Mouse (Mus musculus) liver, embryonic 15.5 days (tissue): ENCODE data around the gene Mbnl3. TPM values are rescaled to one million over a fixed set of nuclear protein-coding genes. Genes with fewer than 3 reads are reported as not detected.

Source experiments
- ATAC-seq: fragments of 200-750 bp; cut with Nextera tagmentation; 2 replicates; pipeline ENCODE4 v1.8.0; 2017; ENCODE audit warnings: moderate number of reproducible peaks, mild to moderate bottlenecking, moderate library complexity; ENCODE audit not compliant: insufficient read depth
- H3K27ac ChIP-seq: fragments of 300-500 bp; sonication (generic); replicated peaks from 2 replicates; pipeline ENCODE4 v1.5.1; 2015; ENCODE audit warnings: mild to moderate bottlenecking, inconsistent platforms
- H3K27me3 ChIP-seq: fragments of 300-500 bp; sonication (generic); 2 replicates; pipeline ENCODE4 v1.6.1; 2015; ENCODE audit warnings: mild to moderate bottlenecking, inconsistent platforms
- H3K36me3 ChIP-seq: fragments of 300-500 bp; sonication (generic); replicated peaks from 2 replicates; pipeline ENCODE4 v1.6.1; 2015; ENCODE audit warnings: moderate library complexity, mild to moderate bottlenecking, inconsistent platforms
- H3K4me1 ChIP-seq: fragments of 300-500 bp; sonication (generic); replicated peaks from 2 replicates; pipeline ENCODE4 v1.6.1; 2015; ENCODE audit warnings: inconsistent platforms
- H3K4me2 ChIP-seq: fragments of 300-500 bp; sonication (generic); 2 replicates; pipeline ENCODE4 v1.6.1; 2015; ENCODE audit warnings: moderate library complexity, mild to moderate bottlenecking, inconsistent platforms
- H3K4me3 ChIP-seq: fragments of 300-500 bp; sonication (generic); replicated peaks from 2 replicates; pipeline ENCODE4 v1.5.1; 2015; ENCODE audit warnings: mild to moderate bottlenecking, inconsistent platforms
- H3K9ac ChIP-seq: fragments of 300-500 bp; sonication (generic); 2 replicates; pipeline ENCODE4 v1.6.1; 2015; ENCODE audit warnings: moderate library complexity, mild to moderate bottlenecking, inconsistent platforms
- H3K9me3 ChIP-seq: fragments of 300-500 bp; sonication (generic); replicated peaks from 2 replicates; pipeline ENCODE4 v1.6.1; 2016; ENCODE audit warnings: inconsistent platforms
- WGBS: fragments of 180-500 bp; shearing (Covaris S2); methylation state at CpG from one replicate; pipeline ENCODE4 v1.1.7; 2015; ENCODE audit warnings: mixed read lengths; ENCODE audit not compliant: insufficient replicate concordance; 5-methylcytosine and 5-hydroxymethylcytosine counted together
- microRNA-seq: library from miRNA; unstranded; fragments of <30 nt; microRNA quantifications from one replicate; pipeline ENCODE4, GENCODE M21; 2016
- polyA plus RNA-seq: library from polyadenylated mRNA; unstranded; fragments of >200 nt; fragmentation: Nextera tagmentation; extraction: Ambion mirVana; gene quantifications from 2 replicates; pipeline ENCODE4 v1.2.1, GENCODE M21; 2015

Gene Mbnl3
- polyA plus RNA-seq, 1 experiment from 2014 or later, result 5.7 TPM

DNA sequence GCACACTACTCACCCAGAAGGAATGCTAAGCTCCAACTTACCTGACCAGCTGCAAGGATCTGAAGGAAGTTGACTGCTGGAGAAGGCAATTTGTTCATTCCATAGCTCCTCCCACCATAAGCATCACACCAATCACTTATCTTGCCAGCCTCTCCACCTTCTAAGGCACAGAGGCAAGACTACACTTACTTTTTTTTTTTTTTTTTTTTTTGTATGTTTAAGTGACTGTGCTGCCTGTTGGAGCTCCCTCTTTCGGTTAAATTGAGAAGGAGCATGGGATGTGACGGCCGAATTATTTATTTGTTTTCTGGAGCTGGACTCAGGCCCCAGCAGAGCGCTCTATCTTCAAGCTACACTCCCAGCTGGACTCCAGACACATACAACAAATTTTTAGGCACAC lies 60.0 kb downstream of the Mbnl3 start:
- 39% methylated on average over 4 of the region's 4 CpGs for WGBS
- Histone ChIP-seq H3K27ac (no peak overlapping the region), H3K27me3 (no peaks in the 10 kb centered on the region; the same call in 1 of the 2 replicates), H3K9ac (no peak overlapping the region), H3K4me1 (no peaks in the 10 kb centered on the region), H3K36me3 (no peaks in the 10 kb centered on the region), H3K4me3 (no peak overlapping the region), H3K9me3 (no peaks in the 10 kb centered on the region), H3K4me2 (no peak overlapping the region)
- ATAC-seq, result no peak

DNA sequence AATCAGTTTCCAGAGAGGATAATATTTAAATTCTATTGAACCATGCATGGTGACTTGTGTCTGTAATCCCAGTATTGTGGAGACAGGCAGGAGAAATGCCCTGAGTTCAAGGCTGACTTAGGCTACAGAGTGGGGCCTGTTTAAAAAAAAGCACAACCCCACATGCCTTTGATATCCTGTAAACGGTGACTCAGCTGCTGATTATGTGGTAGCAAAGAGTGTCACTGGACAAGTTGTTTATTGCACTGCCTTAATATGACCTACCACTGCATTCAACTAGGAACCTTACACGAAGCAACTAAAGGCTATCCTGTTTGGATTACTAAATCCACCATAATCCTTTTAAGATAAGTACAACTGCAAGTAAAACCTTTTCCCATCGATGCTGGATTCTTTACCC lies 66.3 kb downstream of the Mbnl3 start:
- Histone ChIP-seq H3K27ac (no peak overlapping the region), H3K36me3 (no peaks in the 10 kb centered on the region), H3K9ac (no peak overlapping the region), H3K4me2 (no peak overlapping the region), H3K4me1 (no peaks in the 10 kb centered on the region), H3K4me3 (no peak overlapping the region), H3K27me3 (no peaks in the 10 kb centered on the region; the same call in 1 of the 2 replicates), H3K9me3 (no peaks in the 10 kb centered on the region)
- 31% methylated on average over 3 of the region's 3 CpGs for WGBS
- no peak for ATAC-seq

GRCm38 (mm10) chrX:51131325-51131724 lies 75.0 kb downstream of the Mbnl3 start:
- WGBS, result 71% methylated on average over 3 of the region's 3 CpGs
- no peaks in the 10 kb centered on the region for H3K27me3 ChIP-seq
- no peak overlapping the region for H3K9ac ChIP-seq
- H3K4me1 ChIP-seq, result no peaks in the 10 kb centered on the region
- H3K4me3 ChIP-seq, result no peak overlapping the region
- H3K27ac ChIP-seq, result no peak overlapping the region
- no peaks in the 10 kb centered on the region for H3K9me3 ChIP-seq
- no peak overlapping the region for H3K4me2 ChIP-seq
- no peak for ATAC-seq
- no peaks in the 10 kb centered on the region for H3K36me3 ChIP-seq

DNA sequence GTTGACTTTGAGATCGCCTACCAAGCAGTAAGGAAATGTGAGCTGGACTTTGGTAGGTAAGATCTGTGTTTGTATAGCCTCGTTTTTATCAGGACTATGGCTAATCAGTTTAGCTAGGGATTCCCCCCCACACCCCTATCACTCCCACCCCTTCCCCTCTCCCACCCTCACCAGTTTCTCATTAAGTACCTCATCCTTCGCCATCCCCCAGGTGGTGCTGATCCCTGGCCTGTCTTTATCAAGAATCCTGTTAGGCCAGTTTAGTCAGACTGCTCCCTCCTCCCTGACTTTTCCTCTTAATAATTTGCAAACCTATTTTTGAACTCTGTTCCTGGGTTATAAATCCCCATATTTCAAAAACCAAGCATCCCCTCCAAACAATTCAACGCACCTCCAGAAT lies 103.6 kb downstream of the Mbnl3 start:
- H3K9ac ChIP-seq, result no peak overlapping the region
- H3K36me3 ChIP-seq, result no peaks in the 10 kb centered on the region
- no peak overlapping the region for H3K27ac ChIP-seq
- no peak overlapping the region for H3K4me3 ChIP-seq
- H3K9me3 ChIP-seq, result no peaks in the 10 kb centered on the region
- no peak overlapping the region for H3K4me2 ChIP-seq
- no peaks in the 10 kb centered on the region for H3K27me3 ChIP-seq
- no peak for ATAC-seq
- H3K4me1 ChIP-seq, result no peaks in the 10 kb centered on the region
- 62% methylated on average over 4 of the region's 4 CpGs for WGBS

DNA sequence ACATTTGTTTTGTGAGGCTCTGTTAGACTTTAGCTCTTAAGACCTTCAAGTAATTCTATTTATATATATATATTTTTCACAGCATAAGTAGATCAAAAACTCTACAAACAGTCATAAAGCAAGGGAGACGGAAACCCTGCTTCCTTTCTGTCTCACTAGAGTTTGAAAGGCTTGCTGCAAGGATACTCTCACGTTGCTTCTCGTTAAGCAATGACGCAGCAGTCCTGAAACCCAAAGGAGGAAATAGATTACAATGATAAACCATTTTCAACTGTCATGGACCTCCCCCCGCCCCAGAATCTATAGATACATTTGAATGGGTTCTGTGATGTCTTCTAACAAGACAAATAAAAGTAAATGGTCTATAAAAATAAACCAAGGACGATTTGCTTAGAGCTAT lies 121.4 kb downstream of the Mbnl3 start:
- H3K9me3 ChIP-seq, result no peaks in the 10 kb centered on the region
- no peak for ATAC-seq
- no peak overlapping the region for H3K27ac ChIP-seq
- no peaks in the 10 kb centered on the region for H3K36me3 ChIP-seq
- H3K4me3 ChIP-seq, result no peak overlapping the region
- 25% methylated on average over 6 of the region's 6 CpGs for WGBS
- no peaks in the 10 kb centered on the region for H3K4me1 ChIP-seq
- H3K4me2 ChIP-seq, result no peak overlapping the region
- no peak overlapping the region for H3K9ac ChIP-seq
- H3K27me3 ChIP-seq, result no peaks in the 10 kb centered on the region

DNA sequence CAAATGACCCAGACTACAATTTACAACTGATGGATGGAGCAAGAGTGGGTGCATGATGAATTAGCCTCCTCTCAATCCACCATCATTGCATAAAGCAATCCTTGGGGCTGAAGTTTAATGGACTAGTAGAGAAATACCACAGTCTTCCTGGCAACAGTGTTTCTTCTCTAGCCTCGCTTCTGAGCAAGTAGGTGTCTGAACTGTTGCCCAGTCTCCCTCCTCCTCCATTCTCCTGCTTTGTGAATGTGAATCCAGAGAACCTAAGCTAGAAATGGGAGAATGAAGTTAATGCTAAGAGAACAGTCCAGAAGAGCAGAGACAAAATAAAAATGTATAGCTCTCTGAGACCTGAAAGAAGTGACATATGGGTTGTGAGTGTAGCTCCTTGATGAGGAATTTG lies 122.1 kb downstream of the Mbnl3 start:
- H3K27ac ChIP-seq, result no peak overlapping the region
- no peaks in the 10 kb centered on the region for H3K9me3 ChIP-seq
- H3K27me3 ChIP-seq, result no peaks in the 10 kb centered on the region
- ATAC-seq, result no peak
- no peaks in the 10 kb centered on the region for H3K4me1 ChIP-seq
- WGBS, result 69% methylated on average over 1 of the region's 1 CpGs
- no peaks in the 10 kb centered on the region for H3K36me3 ChIP-seq
- no peak overlapping the region for H3K4me2 ChIP-seq
- no peak overlapping the region for H3K4me3 ChIP-seq
- no peak overlapping the region for H3K9ac ChIP-seq

GRCm38 (mm10) chrX:51076744-51077143 lies 129.6 kb downstream of the Mbnl3 start:
- no peak overlapping the region for H3K4me3 ChIP-seq
- no peaks in the 10 kb centered on the region for H3K9me3 ChIP-seq
- ATAC-seq, result no peak
- H3K4me1 ChIP-seq, result no peaks in the 10 kb centered on the region
- H3K4me2 ChIP-seq, result no peak overlapping the region
- H3K27ac ChIP-seq, result no peak overlapping the region
- H3K9ac ChIP-seq, result no peak overlapping the region
- no peaks in the 10 kb centered on the region for H3K36me3 ChIP-seq
- H3K27me3 ChIP-seq, result no peaks in the 10 kb centered on the region
- WGBS, result 28% methylated on average over 3 of the region's 3 CpGs

Small RNAs within 50 kb of the gene (microRNA-seq; reads per million reads assigned to microRNA genes)
- not detected for gene Gm23417

Other genes with a start within 250 kb of the Mbnl3 start
- gene Rap2c, start 188.5 kb downstream of the Mbnl3 start, polyA plus RNA-seq, result 7.9 and 8.1 TPM in 2 replicates